Mouse (Mus musculus): ENCODE data around the gene Igfbp5. TPM values are rescaled to one million over a fixed set of nuclear protein-coding genes. Genes with fewer than 3 reads are reported as not detected.

Igfbp5 gene
- total and polyA plus RNA-seq, 3 experiments: 0.03 TPM; not detected in 2

GRCm38 (mm10) chr1:72824707-72825101 lies 50.0 kb downstream of the Igfbp5 start:
- DNase-seq (ENCODE audit: low read depth, low spot score): no peak
- TF ChIP-seq TBP (IDR thresholded peaks at IDR 0.05; ENCODE audit: low read depth, low read length): no peak
- no peak for TF ChIP-seq ZKSCAN1 (IDR thresholded peaks at IDR 0.05; ENCODE audit: low read depth, low read length)
- no peak for TF ChIP-seq BHLHE40 (IDR thresholded peaks at IDR 0.05; ENCODE audit: borderline replicate concordance, low read depth, low read length)
- TF ChIP-seq TCF12 (IDR thresholded peaks at IDR 0.05; ENCODE audit: low read depth, low read length): no peak
- TF ChIP-seq MEF2A (IDR thresholded peaks at IDR 0.05; ENCODE audit: extremely low read depth, insufficient replicate concordance, low read depth, low read length, poor library complexity, severe bottlenecking): no peak
- TF ChIP-seq USF1 (IDR thresholded peaks at IDR 0.05; ENCODE audit: low read depth, low read length): no peak
- TF ChIP-seq MYC (IDR thresholded peaks at IDR 0.05; ENCODE audit: low read depth, low read length): no peak
- TF ChIP-seq MXI1 (IDR thresholded peaks at IDR 0.05; ENCODE audit: low read depth, low read length): no peak
- TF ChIP-seq SMC3 (IDR thresholded peaks at IDR 0.05; ENCODE audit: low read depth, low read length): no peak
- TF ChIP-seq TAL1 (IDR thresholded peaks at IDR 0.05; ENCODE audit: low read length): no peak
- no peak for TF ChIP-seq MAZ (IDR thresholded peaks at IDR 0.05; ENCODE audit: low read depth, low read length)
- TF ChIP-seq CHD2 (IDR thresholded peaks at IDR 0.05; ENCODE audit: low read length): no peak
- no peak for TF ChIP-seq GABPA (IDR thresholded peaks at IDR 0.05; ENCODE audit: low read depth, low read length)
- no peak for TF ChIP-seq MYB (IDR thresholded peaks at IDR 0.05; ENCODE audit: low read depth, low read length)
- no peak for TF ChIP-seq HCFC1 (IDR thresholded peaks at IDR 0.05; ENCODE audit: low read depth, low read length)
- no peak for TF ChIP-seq SIN3A (IDR thresholded peaks at IDR 0.05; ENCODE audit: low read length)
- TF ChIP-seq KAT2A (conservative IDR thresholded peaks at IDR 0.05; ENCODE audit: low read depth, low read length): no peak
- no peaks in the 10 kb centered on the region; a peak in 1 of 4 replicates for H3K27me3 ChIP-seq (ENCODE audit: control insufficient read depth in 1 of 2, insufficient read depth in 2 of 2, low read length in 2 of 2)

GRCm38 (mm10) chr1:72823751-72824706 lies 50.7 kb downstream of the Igfbp5 start, which contains the start of gene Igfbp2:
Gene Igfbp2 (plus strand): TSS chr1:72824503.
- Histone ChIP-seq H3K9me3 (replicated peaks; ENCODE audit: insufficient read depth, low read length) (no peaks in the 10 kb centered on the region), H3K4me1 (ENCODE audit: control insufficient read depth in 1 of 2, insufficient read depth in 2 of 2, low read length in 2 of 2) (no peaks in the 10 kb centered on the region), H3K27ac (ENCODE audit: control insufficient read depth, low read depth, low read length) (no peak within 1 kb of the TSS), H3K4me3 (ENCODE audit: control insufficient read depth in 1 of 2, insufficient read depth in 1 of 2, low read depth in 2 of 2, low read length in 2 of 2) (no peak within 1 kb of the TSS), H3K9ac (ENCODE audit: control insufficient read depth, low read depth, low read length, poor library complexity, severe bottlenecking) (no peak within 1 kb of the TSS), H3K36me3 (ENCODE audit: control insufficient read depth in 1 of 2, insufficient read depth in 2 of 2, low read length in 2 of 2) (no peaks in the 10 kb centered on the region), H3K79me2 (ENCODE audit: control insufficient read depth, insufficient read depth, low read length, poor library complexity) (no peaks in the 10 kb centered on the region), H3K27me3 (ENCODE audit: control insufficient read depth in 1 of 2, insufficient read depth in 2 of 2, low read length in 2 of 2) (no peaks in the 10 kb centered on the region; a peak in 1 of 4 replicates)
- TF ChIP-seq USF1 (IDR thresholded peaks at IDR 0.05; ENCODE audit: low read depth, low read length) (no peak), NELFE (IDR thresholded peaks at IDR 0.05; ENCODE audit: low read depth, low read length) (no peak)
- no peak for DNase-seq (ENCODE audit: low read depth, low spot score)

More at GRCm38 (mm10) chr1:72824707-72825101, 50.0 kb downstream of the Igfbp5 start:
- Histone ChIP-seq H3K9ac (ENCODE audit: control insufficient read depth, low read depth, low read length, poor library complexity, severe bottlenecking) (no peak overlapping the region), H3K4me1 (ENCODE audit: control insufficient read depth in 1 of 2, insufficient read depth in 2 of 2, low read length in 2 of 2) (no peaks in the 10 kb centered on the region), H3K27ac (ENCODE audit: control insufficient read depth, low read depth, low read length) (no peak overlapping the region), H3K36me3 (ENCODE audit: control insufficient read depth in 1 of 2, insufficient read depth in 2 of 2, low read length in 2 of 2) (no peaks in the 10 kb centered on the region), H3K79me2 (ENCODE audit: control insufficient read depth, insufficient read depth, low read length, poor library complexity) (no peaks in the 10 kb centered on the region), H3K9me3 (replicated peaks; ENCODE audit: insufficient read depth, low read length) (no peaks in the 10 kb centered on the region), H3K4me3 (ENCODE audit: control insufficient read depth in 1 of 2, insufficient read depth in 1 of 2, low read depth in 2 of 2, low read length in 2 of 2) (no peak overlapping the region)
